Comparison of ENCODE assay signal across 9 mouse cellular contexts in genomic region chr10:63025491-63026011, GRCm38 (mm10). TPM values are rescaled to one million over a fixed set of nuclear protein-coding genes. Genes with fewer than 3 reads are reported as not detected.
A peak's percentile ranks its signal among the peaks of the same experiment; 100 is the strongest.
DNase-seq lines count a peak whose midpoint lies in the region; ATAC-seq and TF ChIP-seq lines count a peak whose summit lies in the region.
"Had no signal": no experiment of that assay in that cellular context is flagged by ENCODE, and none has a peak within 500 bp of the region (broad histone marks: within the 10 kb centered on the region; RNA-seq: fewer than 3 reads in every experiment).

No protein-coding gene starts in this region.

- intact Hi-C loops in heart, adult 2 months (cut with DNase I) = loop anchor here (1.0 to 10.0 kb wide), 3 partner anchors 40 to 359 kb away; partner anchors contain the start of genes Dnajc12 and Sirt1

- 79% methylated on average over 6 of the region's 6 CpGs for WGBS in heart, embryonic 13.5 days
- WGBS in heart, adult 2 months = 89% methylated on average over 6 of the region's 6 CpGs
- 26% methylated on average over 6 of the region's 6 CpGs for WGBS in hindbrain, embryonic 11.5 days
- WGBS in midbrain, embryonic 13.5 days = 8% methylated on average over 6 of the region's 6 CpGs

- H3K4me2 ChIP-seq in heart, embryonic 13.5 days = peak overlapping the region; percentile 77
- H3K4me2 ChIP-seq in hindbrain, embryonic 11.5 days (replicated peaks; ENCODE audit: low read depth, low read length) = peak overlapping the region; percentile 58; the same call in 1 of the 2 replicates
- H3K4me2 ChIP-seq in midbrain, embryonic 13.5 days (replicated peaks) = peak overlapping the region; percentile 92

- no peaks in the 10 kb centered on the region for H3K36me3 ChIP-seq in heart, embryonic 13.5 days
- H3K36me3 ChIP-seq in heart, adult 2 months (ENCODE audit: control insufficient read depth, insufficient read depth, low read length) = peaks cover 13% of the 10 kb centered on the region
- H3K36me3 ChIP-seq in hindbrain, embryonic 11.5 days (ENCODE audit: control insufficient read depth, insufficient read depth, low read length) = no peaks in the 10 kb centered on the region
- no peaks in the 10 kb centered on the region for H3K36me3 ChIP-seq in midbrain, embryonic 13.5 days

- DNase-seq in heart, adult 2 months = no peak
- DNase-seq in brain, embryonic 14.5 days (ENCODE audit: low read depth) = peak; percentile 83
- peak; percentile 51 for DNase-seq in hindbrain, embryonic 11.5 days (ENCODE audit: low spot score)
- no peak for DNase-seq in right cerebral cortex, postnatal 14 days
- DNase-seq in thymus, postnatal 0 days (ENCODE audit: low spot score) = no peak
- no peak for DNase-seq in thymus, postnatal 14 days
- DNase-seq: cerebellum, adult 2 months had no signal

- ATAC-seq in heart, embryonic 13.5 days (ENCODE audit: extremely low read depth, insufficient number of reproducible peaks, low FRiP score, low TSS enrichment) = no peak
- ATAC-seq in hindbrain, embryonic 11.5 days (ENCODE audit: low FRiP score) = no peak
- ATAC-seq in midbrain, embryonic 13.5 days = no peak

- TF ChIP-seq POLR2A in heart, adult 2 months (IDR thresholded peaks at IDR 0.05; ENCODE audit: insufficient read depth, low read depth, low read length) = no peak
- no peak for TF ChIP-seq POLR2A in brain, embryonic 14.5 days (IDR thresholded peaks at IDR 0.05; ENCODE audit: borderline replicate concordance, extremely low read depth, insufficient read depth, insufficient read length, poor library complexity, severe bottlenecking)

- H3K9ac ChIP-seq in heart, embryonic 13.5 days = no peak overlapping the region
- no peak overlapping the region for H3K9ac ChIP-seq in heart, adult 2 months (ENCODE audit: low read depth, low read length)
- peak overlapping the region; percentile 75; the same call in 1 of the 2 replicates for H3K9ac ChIP-seq in hindbrain, embryonic 11.5 days (ENCODE audit: low read depth, low read length)
- H3K9ac ChIP-seq in midbrain, embryonic 13.5 days (replicated peaks) = peak overlapping the region; percentile 100

- peaks cover 29% of the 10 kb centered on the region for H3K4me1 ChIP-seq in heart, embryonic 13.5 days
- H3K4me1 ChIP-seq in heart, adult 2 months (ENCODE audit: control insufficient read depth, insufficient read depth, low read length) = peaks cover 9% of the 10 kb centered on the region
- H3K4me1 ChIP-seq in hindbrain, embryonic 11.5 days (replicated peaks; ENCODE audit: control insufficient read depth, insufficient read depth, low read length) = no peaks in the 10 kb centered on the region; the same call in 1 of the 2 replicates
- peaks cover 58% of the 10 kb centered on the region for H3K4me1 ChIP-seq in midbrain, embryonic 13.5 days (replicated peaks)

- no peaks in the 10 kb centered on the region for H3K79me2 ChIP-seq in heart, adult 2 months (replicated peaks; ENCODE audit: control insufficient read depth, insufficient read depth, low read length)

- H3K27me3 ChIP-seq in heart, embryonic 13.5 days (replicated peaks) = no peaks in the 10 kb centered on the region
- no peaks in the 10 kb centered on the region for H3K27me3 ChIP-seq in heart, adult 2 months (ENCODE audit: control insufficient read depth, insufficient read depth, low read length)
- no peaks in the 10 kb centered on the region for H3K27me3 ChIP-seq in hindbrain, embryonic 11.5 days (ENCODE audit: control insufficient read depth, insufficient read depth, low read length)
- no peaks in the 10 kb centered on the region for H3K27me3 ChIP-seq in midbrain, embryonic 13.5 days

- TF ChIP-seq EP300 in heart, adult 2 months (IDR thresholded peaks at IDR 0.05; ENCODE audit: insufficient read depth, low read depth, low read length) = no peak

- no peak overlapping the region for H3K4me3 ChIP-seq in heart, embryonic 13.5 days
- H3K4me3 ChIP-seq in heart, adult 2 months = no peak overlapping the region
- no peak overlapping the region; the same call in 1 of the 2 replicates for H3K4me3 ChIP-seq in hindbrain, embryonic 11.5 days (ENCODE audit: low read depth, low read length)
- H3K4me3 ChIP-seq in midbrain, embryonic 13.5 days (replicated peaks) = peak overlapping the region; percentile 90

- H3K9me3 ChIP-seq in heart, embryonic 13.5 days = no peaks in the 10 kb centered on the region
- no peaks in the 10 kb centered on the region for H3K9me3 ChIP-seq in hindbrain, embryonic 11.5 days (ENCODE audit: control insufficient read depth, low read length)
- no peaks in the 10 kb centered on the region for H3K9me3 ChIP-seq in midbrain, embryonic 13.5 days

- H3K27ac ChIP-seq in heart, embryonic 13.5 days (replicated peaks) = peak overlapping the region; percentile 100
- no peak overlapping the region for H3K27ac ChIP-seq in heart, adult 2 months
- peak overlapping the region; percentile 100 for H3K27ac ChIP-seq in hindbrain, embryonic 11.5 days (ENCODE audit: low read depth, low read length)
- peak overlapping the region; percentile 100 for H3K27ac ChIP-seq in midbrain, embryonic 13.5 days

- TF ChIP-seq CTCF in heart, adult 2 months (IDR thresholded peaks at IDR 0.05) = no peak
- no peak for TF ChIP-seq CTCF in brain, embryonic 14.5 days (IDR thresholded peaks at IDR 0.05; ENCODE audit: borderline replicate concordance, extremely low read depth, insufficient read depth, insufficient read length)

RNA-seq across cellular contexts. Expression of gene Pbld2, which starts 1.4 kb away (rescaled TPM):
- polyA plus RNA-seq in heart, embryonic 13.5 days (2015; fragmentation: Nextera tagmentation; extraction: Ambion mirVana) = 0.55 and 0.60 TPM in 2 replicates
- 1 to 10 TPM; 7.6 to 9.9 TPM for total RNA-seq in heart, adult 2 months (2021)
- polyA plus RNA-seq in heart, adult 2 months (2012; rRNA removed) = 0.98 and 2.1 TPM in 2 replicates
- polyA plus RNA-seq in brain, embryonic 14.5 days (2012; rRNA removed) = 1.7 and 1.9 TPM in 2 replicates
- polyA plus RNA-seq in hindbrain, embryonic 11.5 days (2014; fragmentation: Nextera tagmentation; extraction: Ambion mirVana) = 1.3 and 1.5 TPM in 2 replicates
- 1.3 TPM in 2 replicates for polyA plus RNA-seq in midbrain, embryonic 13.5 days (2015; fragmentation: Nextera tagmentation; extraction: Ambion mirVana)
- polyA plus RNA-seq in thymus, postnatal 0 days (2015; fragmentation: Nextera tagmentation; extraction: Ambion mirVana) = 1.0 TPM in 2 replicates

RNA-seq across cellular contexts. Expression of gene Hnrnph3, which starts 1.5 kb away (rescaled TPM):
- 60.1 and 69.6 TPM in 2 replicates for polyA plus RNA-seq in heart, embryonic 13.5 days (2015; fragmentation: Nextera tagmentation; extraction: Ambion mirVana)
- total RNA-seq in heart, adult 2 months (2021) = 10 to 100 TPM; 33.5 to 34.5 TPM
- polyA plus RNA-seq in heart, adult 2 months (2012; rRNA removed) = 18.0 and 36.8 TPM in 2 replicates
- polyA plus RNA-seq in brain, embryonic 14.5 days (2012; rRNA removed) = 137 and 177 TPM in 2 replicates
- 163 and 166 TPM in 2 replicates for polyA plus RNA-seq in hindbrain, embryonic 11.5 days (2014; fragmentation: Nextera tagmentation; extraction: Ambion mirVana)
- 242 and 243 TPM in 2 replicates for polyA plus RNA-seq in midbrain, embryonic 13.5 days (2015; fragmentation: Nextera tagmentation; extraction: Ambion mirVana)
- polyA plus RNA-seq in thymus, postnatal 0 days (2015; fragmentation: Nextera tagmentation; extraction: Ambion mirVana) = 51.0 and 53.6 TPM in 2 replicates

RNA-seq across cellular contexts. Expression of gene Pbld1, which starts 34.4 kb away (rescaled TPM):
- polyA plus RNA-seq in heart, embryonic 13.5 days (2015; fragmentation: Nextera tagmentation; extraction: Ambion mirVana) = 0.33 and 0.61 TPM in 2 replicates
- total RNA-seq in heart, adult 2 months (2021) = 1 to 10 TPM in 1 of 2 experiments, under 1 TPM in 1; 0.89 to 1.5 TPM
- 1.0 and 1.2 TPM in 2 replicates for polyA plus RNA-seq in heart, adult 2 months (2012; rRNA removed)
- polyA plus RNA-seq in brain, embryonic 14.5 days (2012; rRNA removed) = 0.12 and 0.33 TPM in 2 replicates
- polyA plus RNA-seq in hindbrain, embryonic 11.5 days (2014; fragmentation: Nextera tagmentation; extraction: Ambion mirVana) = 0.78 and 1.2 TPM in 2 replicates
- polyA plus RNA-seq in midbrain, embryonic 13.5 days (2015; fragmentation: Nextera tagmentation; extraction: Ambion mirVana) = 1.0 and 1.3 TPM in 2 replicates
- polyA plus RNA-seq in thymus, postnatal 0 days (2015; fragmentation: Nextera tagmentation; extraction: Ambion mirVana) = 0.44 and 0.55 TPM in 2 replicates

RNA-seq across cellular contexts. Expression of gene Rufy2, which starts 45.5 kb away (rescaled TPM):
- polyA plus RNA-seq in heart, embryonic 13.5 days (2015; fragmentation: Nextera tagmentation; extraction: Ambion mirVana) = 11.1 and 14.5 TPM in 2 replicates
- total RNA-seq in heart, adult 2 months (2021) = 1 to 10 TPM; 7.3 to 9.6 TPM
- 2.5 and 4.4 TPM in 2 replicates for polyA plus RNA-seq in heart, adult 2 months (2012; rRNA removed)
- 32.5 and 39.0 TPM in 2 replicates for polyA plus RNA-seq in brain, embryonic 14.5 days (2012; rRNA removed)
- polyA plus RNA-seq in hindbrain, embryonic 11.5 days (2014; fragmentation: Nextera tagmentation; extraction: Ambion mirVana) = 24.8 and 35.0 TPM in 2 replicates
- 51.7 and 55.5 TPM in 2 replicates for polyA plus RNA-seq in midbrain, embryonic 13.5 days (2015; fragmentation: Nextera tagmentation; extraction: Ambion mirVana)
- polyA plus RNA-seq in thymus, postnatal 0 days (2015; fragmentation: Nextera tagmentation; extraction: Ambion mirVana) = 17.4 and 23.1 TPM in 2 replicates

Comparison
In these comparisons a context has a peak if more than half of its experiments do, and no peak if none do; other contexts are left out.
1. H3K9ac ChIP-seq: peak in hindbrain, embryonic 11.5 days (single experiment) and midbrain, embryonic 13.5 days (single experiment); none in heart, embryonic 13.5 days (single experiment) and heart, adult 2 months (single experiment).
2. DNase-seq: peak in brain, embryonic 14.5 days (single experiment) and hindbrain, embryonic 11.5 days (single experiment); none in heart, adult 2 months (0 of 2), right cerebral cortex, postnatal 14 days (single experiment), thymus, postnatal 0 days (single experiment) and thymus, postnatal 14 days (single experiment).
3. Peak in every context shown above with its lines, with median percentiles within 50 percentile points of each other: H3K4me2 ChIP-seq.